Mouse (Mus musculus): ENCODE measurements around the gene Nucb2.

GRCm38 (mm10) chr7:116483106-116483505, 21.1 kb upstream of the Nucb2 start:
- TF ChIP-seq GATA1 (IDR thresholded peaks at IDR 0.05; ENCODE audit: borderline replicate concordance, low read length): no peak
- TF ChIP-seq FLI1 (IDR thresholded peaks at IDR 0.05; ENCODE audit: low read length): no peak

All from megakaryocyte, embryonic 14.5 days (primary cell).